Mouse (Mus musculus): ENCODE results near the gene Gm10272.

- TF ChIP-seq CTCF (IDR thresholded peaks at IDR 0.05; ENCODE audit: borderline replicate concordance, control insufficient read depth, extremely low read depth, insufficient read depth, low read length, poor library complexity) (no peak), POLR2A (IDR thresholded peaks at IDR 0.05; ENCODE audit: control insufficient read depth, extremely low read depth, insufficient read depth, low read length, poor library complexity) (no peak)
Observed at GRCm38 (mm10) chr10:77735928-77736327, 29.5 kb downstream of the Gm10272 start.

Data from thymus, adult 2 months (tissue).